Mouse (Mus musculus) right cerebral cortex, adult 2 months (tissue): ENCODE data around the gene Rbmx2.

Experiments used
- DNase-seq, 2 experiments: peaks; one replicate each; pipeline ENCODE4 v3.0.0; 2021 to 2022; ENCODE audit warnings: low spot score in 2 of 2

Gene Rbmx2

GRCm38 (mm10) chrX:48694864-48695371, at the start of gene Rbmx2:
TSS of gene Rbmx2 (plus strand) at chrX:48695004.
- peak; percentile 84 to 90 for DNase-seq

- no peak for DNase-seq
These were observed 28.0 kb upstream of the Rbmx2 start for GRCm38 (mm10) chrX:48666807-48667206.

GRCm38 (mm10) chrX:48669588-48669987, 25.2 kb upstream of the Rbmx2 start:
- DNase-seq = no peak

- no peak for DNase-seq
These were observed 23.1 kb upstream of the Rbmx2 start for GRCm38 (mm10) chrX:48671714-48672113.

GRCm38 (mm10) chrX:48674171-48674570, 20.6 kb upstream of the Rbmx2 start, which contains the start of gene Gpr119:
TSS of gene Gpr119 (minus strand) at chrX:48674478.
- DNase-seq = peak in 1 of 2 experiments; percentile 2

GRCm38 (mm10) chrX:48683451-48683850, 11.4 kb upstream of the Rbmx2 start:
- DNase-seq = peak; percentile 27 to 50

GRCm38 (mm10) chrX:48683857-48684256, 10.9 kb upstream of the Rbmx2 start:
- DNase-seq = no peak

GRCm38 (mm10) chrX:48694460-48694859, 344 bp upstream of the Rbmx2 start:
- DNase-seq = no peak

- no peak for DNase-seq
These were observed 14.9 kb downstream of the Rbmx2 start for GRCm38 (mm10) chrX:48709701-48710100.

- DNase-seq = no peak
These were observed 18.0 kb downstream of the Rbmx2 start for GRCm38 (mm10) chrX:48712846-48713245.

- DNase-seq = no peak
These were observed 60.0 kb downstream of the Rbmx2 start for GRCm38 (mm10) chrX:48754710-48755283.
